8 mouse cellular contexts compared by ENCODE assay signal in the genomic region with DNA sequence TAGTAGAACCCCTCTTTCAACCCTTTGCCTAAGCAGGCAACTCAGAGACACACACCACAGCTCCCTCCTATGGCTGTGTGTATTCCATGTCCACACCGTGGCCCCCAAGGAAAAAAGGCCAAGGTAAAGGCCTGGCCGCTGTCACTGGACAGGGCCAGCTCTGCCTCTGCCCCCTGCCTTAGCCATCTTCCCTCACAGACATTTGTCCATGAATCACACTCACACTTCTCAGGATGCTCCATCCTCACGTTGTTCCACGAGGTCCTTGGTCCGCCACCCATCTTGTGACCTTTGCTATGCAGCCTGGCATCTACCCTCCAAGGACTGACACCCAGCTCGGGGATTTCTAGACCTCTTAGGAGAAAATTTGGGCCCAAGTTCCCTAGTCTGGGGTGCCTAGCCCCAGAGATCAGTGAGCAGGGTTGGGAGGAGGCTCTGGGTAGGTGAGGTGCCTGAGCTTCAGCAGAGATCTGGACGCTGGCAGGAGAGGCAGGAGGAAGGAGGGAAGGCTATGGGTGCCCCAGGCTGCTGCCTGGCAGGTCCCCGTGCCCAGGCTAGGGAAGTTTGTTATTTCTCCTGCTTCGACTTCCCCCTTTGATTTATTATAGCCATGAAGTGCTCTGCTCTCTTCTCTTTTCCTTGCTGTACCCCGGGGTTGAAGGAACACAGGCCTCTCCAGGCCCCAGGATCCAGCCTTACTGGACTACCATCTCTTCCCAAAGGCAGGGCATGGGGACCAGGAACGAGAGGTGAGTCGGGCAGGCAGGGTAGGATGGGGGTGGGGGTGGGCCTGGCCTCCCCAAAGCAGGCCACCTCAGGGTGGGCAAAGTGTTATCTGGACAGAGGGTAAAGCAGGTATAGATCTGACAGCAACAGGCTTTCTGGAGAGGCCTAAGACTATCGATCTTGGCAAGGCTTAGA. TPM values are rescaled to one million over a fixed set of nuclear protein-coding genes. Genes with fewer than 3 reads are reported as not detected.
DNase-seq lines count a peak whose midpoint lies in the region; ATAC-seq and TF ChIP-seq lines count a peak whose summit lies in the region.

A gene (plus strand): TSS at position 616 of the 921 bp plus-strand sequence.

- TF ChIP-seq EP300 in CH12.LX (IDR thresholded peaks at IDR 0.05; ENCODE audit: low read length), result no peak

- H3K27me3 ChIP-seq in CH12.LX (replicated peaks), result no peaks in the 10 kb centered on the region
- H3K27me3 ChIP-seq in liver, embryonic 11.5 days (replicated peaks; ENCODE audit: control insufficient read depth, insufficient read depth, low read length), result no peaks in the 10 kb centered on the region

- H3K4me1 ChIP-seq in CH12.LX (ENCODE audit: control insufficient read depth in 1 of 2, insufficient read depth in 2 of 2), result peaks cover 41 to 85% of the 10 kb centered on the region in 2 experiments
- peaks cover 38% of the 10 kb centered on the region for H3K4me1 ChIP-seq in bone marrow macrophage, adult 2 months (ENCODE audit: control insufficient read depth, insufficient read depth, low read length)
- H3K4me1 ChIP-seq in liver, embryonic 11.5 days (replicated peaks; ENCODE audit: control insufficient read depth, insufficient read depth, low read length), result peaks cover 13% of the 10 kb centered on the region

- in situ Hi-C loops in CH12.LX (cut with MboI; ENCODE audit: low pct_ligation_motif_present, low pct_unique_long_range_greater_than_20kb, low sequenced_read_pairs), result no loop called here

- no peak for ATAC-seq in liver, embryonic 11.5 days (replicated peaks; ENCODE audit: low FRiP score)

- peak within 1 kb of the TSS; percentile 1 to 47 (median 26) for H3K4me3 ChIP-seq in CH12.LX (replicated peaks in 1 of 3; ENCODE audit: low read depth in 2 of 3, low read length in 2 of 3, poor library complexity in 1 of 3)
- H3K4me3 ChIP-seq in bone marrow macrophage, adult 2 months (ENCODE audit: insufficient read depth, low read length), result peak within 1 kb of the TSS; percentile 74
- H3K4me3 ChIP-seq in liver, embryonic 11.5 days (ENCODE audit: low read depth, low read length), result no peak within 1 kb of the TSS

- DNase-seq in kidney, postnatal 10 days, result peak; percentile 4
- no peak for DNase-seq in kidney, adult 18-20 months
- DNase-seq in CH12.LX (ENCODE audit: extremely low read depth), result no peak
- no peak for DNase-seq in liver, embryonic 11.5 days (ENCODE audit: low spot score)
- DNase-seq in adrenal gland, postnatal 36 days, result no peak
- DNase-seq in urinary bladder, postnatal 4 days (ENCODE audit: low spot score in 2 of 2), result no peak
- no peak for DNase-seq in gastrocnemius, postnatal 4 days (ENCODE audit: low spot score in 2 of 2)

- H3K4me2 ChIP-seq in CH12.LX (ENCODE audit: insufficient read depth, low read depth, poor library complexity, severe bottlenecking), result peak within 1 kb of the TSS; percentile 4
- peak within 1 kb of the TSS; percentile 18 for H3K4me2 ChIP-seq in liver, embryonic 11.5 days

- peak within 1 kb of the TSS; percentile 29 for H3K27ac ChIP-seq in CH12.LX (ENCODE audit: insufficient read depth, low read depth)
- H3K27ac ChIP-seq in bone marrow macrophage, adult 2 months (ENCODE audit: insufficient read depth, low read depth, low read length), result peak within 1 kb of the TSS; percentile 100
- H3K27ac ChIP-seq in liver, embryonic 11.5 days (ENCODE audit: low read depth, low read length), result peak within 1 kb of the TSS; percentile 65

- no peak for TF ChIP-seq POLR2A in CH12.LX (IDR thresholded peaks at IDR 0.05; ENCODE audit: low read depth, low read length)
- TF ChIP-seq POLR2A in bone marrow macrophage, adult 2 months (IDR thresholded peaks at IDR 0.05; ENCODE audit: borderline replicate concordance, low read depth, low read length), result no peak

- no peaks in the 10 kb centered on the region for H3K79me2 ChIP-seq in CH12.LX (replicated peaks; ENCODE audit: control insufficient read depth, extremely low read depth, insufficient read depth, poor library complexity, severe bottlenecking)

- H3K9ac ChIP-seq in CH12.LX (ENCODE audit: insufficient read depth, low read depth), result peak within 1 kb of the TSS; percentile 67
- H3K9ac ChIP-seq in liver, embryonic 11.5 days (ENCODE audit: low read depth, low read length), result peak within 1 kb of the TSS; percentile 59

- dilution Hi-C loops in CH12.LX (cut with MboI; ENCODE audit: extremely low pct_ligation_motif_present, extremely low pct_unique_long_range_greater_than_20kb, low sequenced_read_pairs), result no loop called here

- WGBS in liver, embryonic 11.5 days, result 67% methylated on average over 13 of the region's 13 CpGs

- TF ChIP-seq RAD21 in CH12.LX (IDR thresholded peaks at IDR 0.05; ENCODE audit: low read depth, low read length), result no peak

- TF ChIP-seq CTCF in CH12.LX (conservative IDR thresholded peaks at IDR 0.05 in 1 of 2, IDR thresholded peaks at IDR 0.05 in 1 of 2; ENCODE audit: low read depth in 2 of 2, low read length in 2 of 2), result no peak
- TF ChIP-seq CTCF in bone marrow macrophage, adult 2 months (IDR thresholded peaks at IDR 0.05; ENCODE audit: low read depth, low read length), result no peak

- H3K36me3 ChIP-seq in CH12.LX (replicated peaks in 1 of 2; ENCODE audit: control insufficient read depth in 1 of 2, insufficient read depth in 1 of 2, low read length in 1 of 2), result no peaks in the 10 kb centered on the region
- no peaks in the 10 kb centered on the region for H3K36me3 ChIP-seq in liver, embryonic 11.5 days (ENCODE audit: control insufficient read depth, insufficient read depth, low read length)

- no peaks in the 10 kb centered on the region for H3K9me3 ChIP-seq in CH12.LX (replicated peaks; ENCODE audit: low read length)
- H3K9me3 ChIP-seq in liver, embryonic 11.5 days (ENCODE audit: control insufficient read depth, low read length), result no peaks in the 10 kb centered on the region

TF ChIP-seq in CH12.LX, 34 proteins besides CTCF, POLR2A, EP300 and RAD21:
- TF ChIP-seq ELF1 (IDR thresholded peaks at IDR 0.05; ENCODE audit: low read depth, low read length) (no peak), KAT2A (IDR thresholded peaks at IDR 0.05; ENCODE audit: insufficient replicate concordance, low read length) (no peak), JUN (IDR thresholded peaks at IDR 0.05; ENCODE audit: insufficient read depth, low read depth, low read length) (no peak), CHD2 (IDR thresholded peaks at IDR 0.05; ENCODE audit: low read length) (no peak)
TF ChIP-seq in CH12.LX: peak in this region for 0.

RNA-seq across cellular contexts. Expression of the gene that starts here (rescaled TPM):
- total RNA-seq in CH12.LX (2012; rRNA removed) (22.7 and 24.7 TPM in 2 replicates), CH12.LX (2014; rRNA removed) (29.7 and 42.6 TPM in 2 replicates)
- 35.2 and 45.7 TPM in 2 replicates for polyA plus RNA-seq in CH12.LX (2012; ENCODE audit: insufficient read length, low read depth)
- polyA plus RNA-seq in bone marrow macrophage, adult 2 months (2012; ENCODE audit: insufficient read depth, insufficient read length, missing spikeins), result 464 and 487 TPM in 2 replicates
- polyA plus RNA-seq in liver, embryonic 11.5 days (2014; fragmentation: Nextera tagmentation; extraction: Ambion mirVana), result 19.5 and 22.7 TPM in 2 replicates
- 1 to 10 TPM; 3.0 to 7.6 TPM for total RNA-seq in adrenal gland, postnatal 36 days (2021)
- 1 to 10 TPM; 5.4 to 6.6 TPM for total RNA-seq in gastrocnemius, postnatal 4 days (2021)

Comparison
In these comparisons a context has a peak if more than half of its experiments do, and no peak if none do; other contexts are left out.
1. H3K27ac ChIP-seq: peak in every context shown above with its lines; median percentile 100 in bone marrow macrophage, adult 2 months; 65 in liver, embryonic 11.5 days; 29 in CH12.LX.